In genomic region chr9:20889185-20890141, GRCm38 (mm10) we compare ENCODE assay signal across 8 mouse cellular contexts. TPM values are rescaled to one million over a fixed set of nuclear protein-coding genes. Genes with fewer than 3 reads are reported as not detected.
DNase-seq lines count a peak whose midpoint lies in the region; ATAC-seq and TF ChIP-seq lines count a peak whose summit lies in the region.

No protein-coding gene starts in this region.

- TF ChIP-seq RAD21 in MEL (IDR thresholded peaks at IDR 0.05; ENCODE audit: low read depth, low read length) = no peak

- H3K79me2 ChIP-seq in MEL (ENCODE audit: control insufficient read depth, insufficient read depth, low read length, poor library complexity) = peaks cover 35% of the 10 kb centered on the region

- H3K27ac ChIP-seq in heart, embryonic 13.5 days (replicated peaks) = no peak overlapping the region
- H3K27ac ChIP-seq in MEL (ENCODE audit: control insufficient read depth, low read depth, low read length) = peak overlapping the region; percentile 82
- H3K27ac ChIP-seq in hindbrain, embryonic 14.5 days = no peak overlapping the region
- no peak overlapping the region for H3K27ac ChIP-seq in midbrain, embryonic 12.5 days (replicated peaks)

- peak overlapping the region; percentile 86 for H3K4me2 ChIP-seq in heart, embryonic 13.5 days
- H3K4me2 ChIP-seq in hindbrain, embryonic 14.5 days (replicated peaks) = peak overlapping the region; percentile 93
- H3K4me2 ChIP-seq in midbrain, embryonic 12.5 days (replicated peaks) = peak overlapping the region; percentile 73

- H3K36me3 ChIP-seq in heart, embryonic 13.5 days = peaks cover 53% of the 10 kb centered on the region
- peaks cover 15 to 34% of the 10 kb centered on the region in 2 experiments for H3K36me3 ChIP-seq in MEL (ENCODE audit: control insufficient read depth in 1 of 2, insufficient read depth in 2 of 2, low read length in 2 of 2)
- peaks cover 54% of the 10 kb centered on the region for H3K36me3 ChIP-seq in hindbrain, embryonic 14.5 days (replicated peaks; ENCODE audit: control insufficient read depth, insufficient read depth)
- H3K36me3 ChIP-seq in midbrain, embryonic 12.5 days = peaks cover 53% of the 10 kb centered on the region

- no peak for ATAC-seq in heart, embryonic 13.5 days (ENCODE audit: extremely low read depth, insufficient number of reproducible peaks, low FRiP score, low TSS enrichment)
- ATAC-seq in hindbrain, embryonic 14.5 days (ENCODE audit: low FRiP score) = no peak
- ATAC-seq in midbrain, embryonic 12.5 days (ENCODE audit: low FRiP score, low read depth) = no peak

- DNase-seq in heart, adult 8-10 months (ENCODE audit: low spot score) = no peak
- peak; percentile 95 for DNase-seq in MEL (ENCODE audit: low read depth, low spot score)
- no peak for DNase-seq in hindbrain, embryonic 14.5 days (ENCODE audit: low spot score)
- no peak for DNase-seq in layer of hippocampus, adult 9-11 months
- no peak for DNase-seq in thymus, postnatal 10 days (ENCODE audit: low spot score in 2 of 2)
- DNase-seq in testis, postnatal 14 days (ENCODE audit: low spot score) = no peak

- H3K9ac ChIP-seq in heart, embryonic 13.5 days = peak overlapping the region; percentile 61; the same call in 1 of the 2 replicates
- peak overlapping the region; percentile 78 for H3K9ac ChIP-seq in MEL (ENCODE audit: control insufficient read depth, low read depth, low read length, poor library complexity, severe bottlenecking)
- no peak overlapping the region for H3K9ac ChIP-seq in hindbrain, embryonic 14.5 days
- no peak overlapping the region for H3K9ac ChIP-seq in midbrain, embryonic 12.5 days (replicated peaks)

- 76% methylated on average over 29 of the region's 29 CpGs for WGBS in heart, embryonic 13.5 days
- 88% methylated on average over 29 of the region's 29 CpGs for WGBS in hindbrain, embryonic 14.5 days
- 87% methylated on average over 29 of the region's 29 CpGs for WGBS in midbrain, embryonic 12.5 days

- no peak for TF ChIP-seq POLR2A in MEL (IDR thresholded peaks at IDR 0.05; ENCODE audit: control insufficient read depth in 1 of 2, insufficient read depth in 1 of 2, low read depth in 1 of 2, low read length in 2 of 2, poor library complexity in 1 of 2)

- no peak for TF ChIP-seq CTCF in MEL (IDR thresholded peaks at IDR 0.05 in 2 of 3, conservative IDR thresholded peaks at IDR 0.05 in 1 of 3; ENCODE audit: control insufficient read depth in 1 of 3, insufficient read depth in 1 of 3, low read depth in 2 of 3, low read length in 3 of 3, poor library complexity in 1 of 3, severe bottlenecking in 1 of 3)

- H3K27me3 ChIP-seq in heart, embryonic 13.5 days (replicated peaks) = no peaks in the 10 kb centered on the region
- H3K27me3 ChIP-seq in MEL (ENCODE audit: control insufficient read depth in 1 of 2, insufficient read depth in 2 of 2, low read length in 2 of 2) = no peaks in the 10 kb centered on the region
- H3K27me3 ChIP-seq in hindbrain, embryonic 14.5 days (ENCODE audit: control insufficient read depth, insufficient read depth, low read length) = no peaks in the 10 kb centered on the region
- H3K27me3 ChIP-seq in midbrain, embryonic 12.5 days = no peaks in the 10 kb centered on the region

- no peak for TF ChIP-seq EP300 in MEL (IDR thresholded peaks at IDR 0.05; ENCODE audit: low read depth in 1 of 2, low read length in 2 of 2)

- H3K4me3 ChIP-seq in heart, embryonic 13.5 days = peak overlapping the region; percentile 86
- H3K4me3 ChIP-seq in MEL (ENCODE audit: control insufficient read depth in 1 of 2, insufficient read depth in 1 of 2, low read depth in 2 of 2, low read length in 2 of 2) = peak overlapping the region; percentile 78 to 81
- H3K4me3 ChIP-seq in hindbrain, embryonic 14.5 days (replicated peaks; ENCODE audit: low read length) = peak overlapping the region; percentile 80; the same call in 1 of the 2 replicates
- H3K4me3 ChIP-seq in midbrain, embryonic 12.5 days = peak overlapping the region; percentile 14; the same call in 1 of the 2 replicates

- 0 out of 2 replicates have a peak, but pooled peaks cover 5% of the 10 kb centered on the region for H3K9me3 ChIP-seq in heart, embryonic 13.5 days
- no peaks in the 10 kb centered on the region for H3K9me3 ChIP-seq in MEL (replicated peaks; ENCODE audit: insufficient read depth, low read length)
- no peaks in the 10 kb centered on the region for H3K9me3 ChIP-seq in hindbrain, embryonic 14.5 days (ENCODE audit: control insufficient read depth, low read length)
- H3K9me3 ChIP-seq in midbrain, embryonic 12.5 days = no peaks in the 10 kb centered on the region

- H3K4me1 ChIP-seq in heart, embryonic 13.5 days = peaks cover 11% of the 10 kb centered on the region
- H3K4me1 ChIP-seq in MEL (ENCODE audit: control insufficient read depth in 1 of 2, insufficient read depth in 2 of 2, low read length in 2 of 2) = peaks cover 2 to 33% of the 10 kb centered on the region in 2 experiments
- peaks cover 17% of the 10 kb centered on the region for H3K4me1 ChIP-seq in hindbrain, embryonic 14.5 days (replicated peaks; ENCODE audit: control insufficient read depth, insufficient read depth, low read length)
- H3K4me1 ChIP-seq in midbrain, embryonic 12.5 days = peaks cover 12% of the 10 kb centered on the region

TF ChIP-seq in MEL, 35 proteins besides CTCF, POLR2A, EP300 and RAD21:
- TF ChIP-seq MXI1 (IDR thresholded peaks at IDR 0.05; ENCODE audit: low read depth, low read length) = no peak
- peak; percentile 73 for TF ChIP-seq TAL1 (IDR thresholded peaks at IDR 0.05; ENCODE audit: low read length)

RNA-seq across cellular contexts. Expression of gene Ppan, which starts 1.5 kb away (rescaled TPM):
- 40.6 and 41.9 TPM in 2 replicates for polyA plus RNA-seq in heart, embryonic 13.5 days (2015; fragmentation: Nextera tagmentation; extraction: Ambion mirVana)
- total RNA-seq in heart, adult 8-10 months (2022) = 1 to 10 TPM; 7.0 to 7.4 (median 7.1) TPM
- total RNA-seq in MEL (2012; rRNA removed) = 612 and 763 TPM in 2 replicates
- polyA plus RNA-seq in MEL (2012; ENCODE audit: insufficient read depth in 1 of 2, insufficient read length in 2 of 2, low read depth in 1 of 2, low replicate concordance in 2 of 2, missing spikeins in 1 of 2) = 100 to 1,000 TPM; 251 to 953 TPM
- 39.5 and 40.5 TPM in 2 replicates for polyA plus RNA-seq in hindbrain, embryonic 14.5 days (2014; fragmentation: Nextera tagmentation; extraction: Ambion mirVana)
- polyA plus RNA-seq in midbrain, embryonic 12.5 days (2016; fragmentation: Nextera tagmentation; extraction: Ambion mirVana) = 55.3 and 62.7 TPM in 2 replicates

RNA-seq across cellular contexts. Expression of gene Eif3g, which starts 9.0 kb away (rescaled TPM):
- polyA plus RNA-seq in heart, embryonic 13.5 days (2015; fragmentation: Nextera tagmentation; extraction: Ambion mirVana) = 214 and 249 TPM in 2 replicates
- total RNA-seq in heart, adult 8-10 months (2022) = 100 to 1,000 TPM; 106 to 121 (median 110) TPM
- total RNA-seq in MEL (2012; rRNA removed) = 1,228 and 1,516 TPM in 2 replicates
- 1,000 to 10,000 TPM in 1 of 2 experiments, not detected in 1; 1,873 TPM for polyA plus RNA-seq in MEL (2012; ENCODE audit: insufficient read depth in 1 of 2, insufficient read length in 2 of 2, low read depth in 1 of 2, low replicate concordance in 2 of 2, missing spikeins in 1 of 2)
- 216 and 231 TPM in 2 replicates for polyA plus RNA-seq in hindbrain, embryonic 14.5 days (2014; fragmentation: Nextera tagmentation; extraction: Ambion mirVana)
- 298 and 321 TPM in 2 replicates for polyA plus RNA-seq in midbrain, embryonic 12.5 days (2016; fragmentation: Nextera tagmentation; extraction: Ambion mirVana)

RNA-seq across cellular contexts. Expression of gene Angptl6, which starts 9.9 kb away (rescaled TPM):
- polyA plus RNA-seq in heart, embryonic 13.5 days (2015; fragmentation: Nextera tagmentation; extraction: Ambion mirVana) = 2.5 and 3.1 TPM in 2 replicates
- 1 to 10 TPM; 3.7 to 5.7 (median 4.8) TPM for total RNA-seq in heart, adult 8-10 months (2022)
- 10.9 and 18.1 TPM in 2 replicates for total RNA-seq in MEL (2012; rRNA removed)
- polyA plus RNA-seq in MEL (2012; ENCODE audit: insufficient read depth in 1 of 2, insufficient read length in 2 of 2, low read depth in 1 of 2, low replicate concordance in 2 of 2, missing spikeins in 1 of 2) = 10 to 100 TPM in 1 of 2 experiments, not detected in 1; 22.6 TPM
- 11.8 and 12.8 TPM in 2 replicates for polyA plus RNA-seq in hindbrain, embryonic 14.5 days (2014; fragmentation: Nextera tagmentation; extraction: Ambion mirVana)
- 4.3 TPM in 2 replicates for polyA plus RNA-seq in midbrain, embryonic 12.5 days (2016; fragmentation: Nextera tagmentation; extraction: Ambion mirVana)

RNA-seq across cellular contexts. Expression of gene A230050P20Rik, which starts 21.0 kb away (rescaled TPM):
- 6.5 and 6.9 TPM in 2 replicates for polyA plus RNA-seq in heart, embryonic 13.5 days (2015; fragmentation: Nextera tagmentation; extraction: Ambion mirVana)
- 1 to 10 TPM; 3.4 to 6.0 (median 4.8) TPM for total RNA-seq in heart, adult 8-10 months (2022)
- 53.9 and 63.7 TPM in 2 replicates for total RNA-seq in MEL (2012; rRNA removed)
- polyA plus RNA-seq in MEL (2012; ENCODE audit: insufficient read depth in 1 of 2, insufficient read length in 2 of 2, low read depth in 1 of 2, low replicate concordance in 2 of 2, missing spikeins in 1 of 2) = 100 to 1,000 TPM; 190 to 199 TPM
- polyA plus RNA-seq in hindbrain, embryonic 14.5 days (2014; fragmentation: Nextera tagmentation; extraction: Ambion mirVana) = 5.8 and 6.9 TPM in 2 replicates
- 1.3 and 1.8 TPM in 2 replicates for polyA plus RNA-seq in midbrain, embryonic 12.5 days (2016; fragmentation: Nextera tagmentation; extraction: Ambion mirVana)

Comparison
In these comparisons a context has a peak if more than half of its experiments do, and no peak if none do; other contexts are left out.
1. H3K4me3 ChIP-seq: peak in every context shown above with its lines; median percentile 86 in heart, embryonic 13.5 days; 80 in hindbrain, embryonic 14.5 days; 80 in MEL; 14 in midbrain, embryonic 12.5 days.
2. H3K9ac ChIP-seq: peak in heart, embryonic 13.5 days (single experiment) and MEL (single experiment); none in hindbrain, embryonic 14.5 days (single experiment) and midbrain, embryonic 12.5 days (single experiment).
3. Peak in every context shown above with its lines, with median percentiles within 50 percentile points of each other: H3K4me2 ChIP-seq.